Mouse (Mus musculus) fibroblast of lung, adult 2 months (primary cell): ENCODE results near the gene Mapkapk2.

ENCODE experiments used
- DNase-seq: peaks from one replicate; pipeline ENCODE4 v3.0.0-alpha.2; 2011; ENCODE audit warnings: low read depth

Gene Mapkapk2

GRCm38 (mm10) chr1:131020425-131021310 lies 77.0 kb downstream of the Mapkapk2 start:
- DNase-seq: no peak

GRCm38 (mm10) chr1:131019492-131020098 lies 78.0 kb downstream of the Mapkapk2 start, which contains the start of gene Il10:
Il10 (plus strand) TSS chr1:131019845.
- no peak for DNase-seq

- DNase-seq: no peak
Measured at GRCm38 (mm10) chr1:131015879-131016278, 81.7 kb downstream of the Mapkapk2 start.

GRCm38 (mm10) chr1:131015281-131015680 lies 82.3 kb downstream of the Mapkapk2 start:
- no peak for DNase-seq

GRCm38 (mm10) chr1:131013926-131014325 lies 83.7 kb downstream of the Mapkapk2 start:
- DNase-seq: no peak

- DNase-seq: no peak
Measured at GRCm38 (mm10) chr1:131012494-131012893, 85.1 kb downstream of the Mapkapk2 start.

GRCm38 (mm10) chr1:131010201-131011153 lies 87.1 kb downstream of the Mapkapk2 start:
- no peak for DNase-seq

GRCm38 (mm10) chr1:131006069-131006468 lies 91.6 kb downstream of the Mapkapk2 start:
- DNase-seq: no peak
